Mouse (Mus musculus): ENCODE results near the gene Gbp9. TPM values are rescaled to one million over a fixed set of nuclear protein-coding genes. Genes with fewer than 3 reads are reported as not detected.

Gene Gbp9
- polyA plus RNA-seq, 1 experiment from 2014 or later = 0.90 TPM

Other genes starting within 250 kb of the Gbp9 start
- 0.07 and 0.48 TPM in 2 replicates for gene Abcg3, start 156.8 kb downstream of the Gbp9 start, polyA plus RNA-seq (2014; fragmentation: Nextera tagmentation; extraction: Ambion mirVana)
- gene Gbp8, start within 50 bp of the Gbp9 start, polyA plus RNA-seq (2014; fragmentation: Nextera tagmentation; extraction: Ambion mirVana) = 0.23 TPM in 1 of 2 replicates, not detected in the other
- 0.17 and 0.81 TPM in 2 replicates for gene Gbp4, start within 50 bp of the Gbp9 start, polyA plus RNA-seq (2014; fragmentation: Nextera tagmentation; extraction: Ambion mirVana)
- gene Gbp10, start 100.0 kb upstream of the Gbp9 start, polyA plus RNA-seq (2014; fragmentation: Nextera tagmentation; extraction: Ambion mirVana) = 0.11 TPM in 1 of 2 replicates, not detected in the other
- gene Gm43302, start 154.2 kb upstream of the Gbp9 start, polyA plus RNA-seq (2014; fragmentation: Nextera tagmentation; extraction: Ambion mirVana) = not detected in 2 replicates
- 0.08 and 0.17 TPM in 2 replicates for gene Gbp6, start 154.2 kb upstream of the Gbp9 start, polyA plus RNA-seq (2014; fragmentation: Nextera tagmentation; extraction: Ambion mirVana)

Measured in forebrain, embryonic 11.5 days (tissue).